Mouse (Mus musculus) c-Kit-positive CD71-positive TER-119-positive erythroid progenitor cells, embryonic 14.5 days (primary cell): ENCODE results near the gene Krtcap2.
A peak's percentile ranks its signal among the peaks of the same experiment; 100 is the strongest.

ENCODE experiments used
- DNase-seq: peaks from one replicate; pipeline ENCODE4 v3.0.0-alpha.2; 2013; ENCODE audit warnings: low spot score

The Krtcap2 gene

GRCm38 (mm10) chr3:89225918-89226317 lies 19.8 kb upstream of the Krtcap2 start:
- no peak for DNase-seq

DNA sequence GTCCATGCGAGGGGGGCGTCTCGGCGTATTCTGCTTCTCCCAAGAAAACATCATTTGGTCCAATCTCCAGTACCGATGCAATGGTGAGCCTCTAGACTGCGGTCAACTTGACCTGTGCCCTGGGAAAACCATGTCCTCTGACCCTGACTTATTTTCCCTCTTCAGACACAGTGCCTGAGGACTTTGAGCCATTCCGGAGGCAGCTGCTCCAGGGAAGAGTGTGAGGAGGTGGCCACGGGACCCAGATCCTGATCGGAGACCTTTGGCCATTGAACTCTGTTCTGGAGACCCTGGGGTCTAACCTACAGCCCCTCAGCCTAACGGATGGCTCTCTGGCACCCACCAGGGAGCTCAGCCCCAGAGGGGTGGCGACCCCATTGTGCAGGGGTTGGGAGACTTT lies 19.4 kb upstream of the Krtcap2 start:
- no peak for DNase-seq

DNA sequence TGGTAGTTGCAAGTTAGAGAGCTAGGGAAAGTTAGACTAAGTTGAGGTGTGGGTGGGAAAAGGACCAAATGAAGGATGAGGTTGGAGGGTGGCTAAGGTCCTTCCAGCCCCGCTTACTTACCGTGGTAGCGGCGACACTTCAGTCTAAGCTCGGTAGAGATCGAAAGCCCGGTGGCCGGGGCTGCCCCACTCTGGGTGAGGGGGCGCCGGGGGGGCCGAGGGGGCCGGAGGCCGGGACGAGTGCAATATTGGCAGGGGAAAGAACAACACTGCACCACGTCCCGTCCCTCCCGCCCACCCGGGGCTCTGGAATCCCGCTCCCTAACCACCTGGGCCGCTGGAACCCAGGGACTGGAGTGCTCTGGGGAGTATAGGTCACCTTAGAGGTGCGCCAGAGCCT lies 18.9 kb upstream of the Krtcap2 start, which contains the start of gene Mtx1:
Mtx1 (minus strand) TSS at position 189 of the 400 bp plus-strand sequence.
- no peak for DNase-seq

DNA sequence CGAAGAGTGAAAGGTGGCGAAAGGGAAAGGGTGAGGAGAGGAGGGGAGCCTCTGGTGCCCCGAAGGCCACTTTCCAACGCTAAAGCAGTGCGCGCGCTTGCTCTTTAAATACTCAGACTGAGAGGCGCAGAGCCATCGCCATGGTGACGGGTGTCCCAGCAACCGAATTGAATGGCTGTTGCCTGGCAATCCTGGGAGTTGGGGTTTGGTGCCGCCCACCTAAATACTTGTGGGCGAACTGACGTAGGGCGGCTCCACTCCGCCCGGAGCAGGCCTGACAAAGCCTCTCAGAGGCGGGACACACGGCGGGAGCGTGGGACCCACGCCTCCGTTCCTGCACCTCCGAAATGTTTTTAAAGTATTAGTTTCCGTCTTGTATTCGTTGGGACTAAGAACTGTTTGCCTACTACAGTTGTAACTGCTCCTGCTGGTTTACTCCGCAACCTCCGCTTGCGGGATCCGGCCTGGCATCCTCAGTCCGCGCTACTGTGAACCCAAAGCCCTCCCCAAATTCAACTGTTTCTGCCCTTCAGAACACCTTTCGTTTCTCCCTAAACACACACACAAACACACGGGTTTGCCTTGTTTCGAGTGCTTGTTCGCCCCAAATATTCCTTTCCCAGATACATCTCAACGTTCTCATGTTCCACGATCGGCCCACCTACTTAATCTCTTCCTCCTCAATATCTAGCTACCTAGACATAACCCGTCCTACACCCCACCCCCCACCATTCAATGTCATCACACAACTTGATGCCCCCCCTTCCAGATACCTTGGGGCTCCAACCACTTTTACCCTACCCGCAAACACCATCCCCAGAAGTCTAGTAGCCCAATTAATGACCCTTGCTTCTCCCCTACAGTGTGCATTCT lies 18.2 kb upstream of the Krtcap2 start:
- DNase-seq: peak; percentile 63

GRCm38 (mm10) chr3:89228180-89228549 lies 17.6 kb upstream of the Krtcap2 start:
- DNase-seq: peak; percentile 75

GRCm38 (mm10) chr3:89228836-89229235 lies 16.9 kb upstream of the Krtcap2 start, which contains the start of gene Muc1:
Muc1 (plus strand) TSS chr3:89229057.
- DNase-seq: no peak

GRCm38 (mm10) chr3:89229276-89229675 lies 16.5 kb upstream of the Krtcap2 start:
- DNase-seq: no peak

DNA sequence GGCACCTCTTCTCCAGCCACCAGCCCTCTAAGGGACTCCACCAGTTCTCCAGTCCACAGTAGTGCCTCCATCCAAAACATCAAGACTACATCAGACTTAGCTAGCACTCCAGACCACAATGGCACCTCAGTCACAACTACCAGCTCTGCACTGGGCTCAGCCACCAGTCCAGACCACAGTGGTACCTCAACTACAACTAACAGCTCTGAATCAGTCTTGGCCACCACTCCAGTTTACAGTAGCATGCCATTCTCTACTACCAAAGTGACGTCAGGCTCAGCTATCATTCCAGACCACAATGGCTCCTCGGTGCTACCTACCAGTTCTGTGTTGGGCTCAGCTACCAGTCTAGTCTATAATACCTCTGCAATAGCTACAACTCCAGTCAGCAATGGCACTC lies 15.2 kb upstream of the Krtcap2 start:
- no peak for DNase-seq

DNA sequence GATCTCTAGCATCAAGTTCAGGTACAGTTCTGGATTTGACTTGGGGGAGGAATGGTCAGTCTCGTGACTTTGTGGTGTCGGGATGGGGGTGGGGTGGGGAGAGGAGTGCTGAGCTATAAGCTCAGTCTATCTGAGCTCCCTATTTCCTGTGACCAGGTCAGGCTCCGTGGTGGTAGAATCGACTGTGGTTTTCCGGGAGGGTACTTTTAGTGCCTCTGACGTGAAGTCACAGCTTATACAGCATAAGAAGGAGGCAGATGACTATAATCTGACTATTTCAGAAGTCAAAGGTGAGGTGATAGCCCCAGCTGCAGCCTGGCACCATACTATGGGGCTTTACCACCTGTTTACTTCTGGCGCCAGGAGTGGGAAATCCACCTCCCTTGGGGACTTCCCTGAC lies 14.4 kb upstream of the Krtcap2 start:
- DNase-seq: no peak

DNA sequence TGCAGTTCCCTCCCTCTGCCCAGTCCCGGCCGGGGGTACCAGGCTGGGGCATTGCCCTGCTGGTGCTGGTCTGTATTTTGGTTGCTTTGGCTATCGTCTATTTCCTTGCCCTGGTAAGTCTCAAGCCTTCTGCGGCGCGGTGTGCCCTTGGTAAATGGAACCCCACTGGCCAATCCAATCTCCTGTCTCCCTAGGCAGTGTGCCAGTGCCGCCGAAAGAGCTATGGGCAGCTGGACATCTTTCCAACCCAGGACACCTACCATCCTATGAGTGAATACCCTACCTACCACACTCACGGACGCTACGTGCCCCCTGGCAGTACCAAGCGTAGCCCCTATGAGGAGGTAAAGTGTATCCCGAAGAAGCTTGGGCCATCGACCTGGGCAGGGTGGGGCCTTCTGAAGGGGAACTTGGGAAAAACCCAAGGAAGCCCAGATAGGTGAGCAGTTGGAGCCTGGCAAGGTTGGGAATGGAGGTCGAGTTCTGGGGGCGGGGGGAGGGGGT lies 13.9 kb upstream of the Krtcap2 start:
- DNase-seq: no peak

DNA sequence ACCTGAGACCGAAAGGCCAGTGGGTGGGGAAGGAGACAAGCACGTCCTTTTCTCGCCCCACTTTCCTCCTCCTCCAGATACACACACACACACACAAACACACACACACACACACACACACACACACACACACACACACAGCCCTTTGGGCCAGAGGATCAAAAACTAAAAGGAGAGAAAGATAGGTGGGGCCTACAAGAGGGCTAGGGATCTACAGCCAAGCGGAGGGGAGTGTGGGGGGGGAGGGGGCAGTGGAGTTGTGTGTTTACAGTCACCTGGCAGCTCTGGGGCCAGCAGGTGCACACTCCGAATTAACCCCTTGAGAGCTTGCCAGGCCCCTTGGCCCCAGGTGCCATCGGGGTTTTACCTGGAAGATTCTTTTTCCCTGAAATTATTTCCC lies 13.2 kb upstream of the Krtcap2 start:
- no peak for DNase-seq

DNA sequence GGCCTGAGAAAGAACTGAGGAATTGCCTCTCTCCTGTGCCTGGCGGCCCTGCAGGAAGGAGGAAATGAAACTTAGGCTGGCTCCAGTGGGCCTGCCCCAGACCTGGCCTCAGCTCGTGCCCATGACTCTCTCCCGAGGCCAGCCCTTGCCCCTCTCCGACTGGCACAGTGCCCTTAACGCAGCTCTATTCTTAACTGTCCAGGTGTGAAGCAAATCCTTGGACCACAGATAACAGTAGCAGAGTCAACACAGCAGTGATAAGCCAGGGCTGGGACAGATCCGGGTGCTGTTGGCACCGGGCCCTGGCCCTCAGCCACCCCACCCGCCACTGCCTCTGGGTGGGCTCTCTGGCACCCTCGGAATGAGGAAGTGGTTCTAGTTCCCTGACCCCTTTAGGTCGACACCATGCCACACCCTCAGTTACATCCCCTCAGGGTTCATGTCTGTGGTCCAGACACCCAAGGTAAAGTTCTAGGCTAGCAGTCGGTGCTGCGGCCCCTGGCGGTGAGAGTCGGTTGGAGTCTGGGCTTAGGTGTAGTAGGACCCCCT lies 12.1 kb upstream of the Krtcap2 start:
- no peak for DNase-seq

GRCm38 (mm10) chr3:89236516-89236915 lies 9.2 kb upstream of the Krtcap2 start:
- no peak for DNase-seq

DNA sequence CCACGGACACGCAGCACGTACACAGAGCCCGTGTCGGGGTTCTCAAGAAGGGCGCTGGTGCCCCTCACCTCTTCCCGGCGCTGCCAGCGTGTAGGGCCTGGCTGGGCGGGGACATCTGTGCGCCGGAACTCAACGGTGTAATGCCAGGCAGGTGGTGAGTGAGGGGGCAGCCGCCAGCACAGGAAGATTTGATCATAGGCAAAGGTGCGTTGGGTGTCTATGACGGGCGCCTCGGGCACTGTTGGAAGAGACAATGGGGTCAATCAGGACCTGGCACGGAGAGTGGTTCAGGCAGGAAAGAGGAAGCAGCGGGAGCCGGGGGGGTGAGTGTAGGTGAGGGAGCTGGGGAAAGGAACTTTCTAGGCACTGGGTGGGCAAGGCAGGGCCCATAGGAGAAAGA lies 8.1 kb upstream of the Krtcap2 start:
- DNase-seq: no peak

DNA sequence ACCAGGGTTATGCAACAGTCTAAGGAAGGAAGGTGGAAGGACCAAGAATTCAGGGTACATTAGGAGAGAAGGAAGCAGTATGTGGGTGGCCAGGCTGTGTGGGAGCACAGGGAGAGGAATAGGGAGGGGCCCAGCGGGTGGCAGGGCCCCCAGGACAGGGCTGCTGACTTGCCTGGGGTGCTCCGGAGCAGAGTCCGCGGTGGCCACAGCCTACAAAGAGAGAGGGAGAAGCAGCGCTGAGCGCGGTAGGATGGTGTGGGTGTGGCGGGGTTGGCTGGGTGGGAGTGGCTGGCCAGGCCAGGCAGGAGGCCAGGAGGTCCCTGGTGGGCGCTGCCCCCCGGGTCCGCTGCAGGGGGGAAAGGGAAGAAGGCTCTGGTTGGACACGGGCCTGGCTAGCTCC lies 7.3 kb upstream of the Krtcap2 start:
- DNase-seq: no peak

GRCm38 (mm10) chr3:89242331-89242895 lies 3.4 kb upstream of the Krtcap2 start:
- peak; percentile 59 for DNase-seq

- no peak for DNase-seq
Measured at GRCm38 (mm10) chr3:89243609-89244008, 2.2 kb upstream of the Krtcap2 start.

- DNase-seq: no peak
Measured at GRCm38 (mm10) chr3:89244158-89244981, 1.4 kb upstream of the Krtcap2 start.

- no peak for DNase-seq
Measured at GRCm38 (mm10) chr3:89244982-89245687, 631 bp upstream of the Krtcap2 start.

DNA sequence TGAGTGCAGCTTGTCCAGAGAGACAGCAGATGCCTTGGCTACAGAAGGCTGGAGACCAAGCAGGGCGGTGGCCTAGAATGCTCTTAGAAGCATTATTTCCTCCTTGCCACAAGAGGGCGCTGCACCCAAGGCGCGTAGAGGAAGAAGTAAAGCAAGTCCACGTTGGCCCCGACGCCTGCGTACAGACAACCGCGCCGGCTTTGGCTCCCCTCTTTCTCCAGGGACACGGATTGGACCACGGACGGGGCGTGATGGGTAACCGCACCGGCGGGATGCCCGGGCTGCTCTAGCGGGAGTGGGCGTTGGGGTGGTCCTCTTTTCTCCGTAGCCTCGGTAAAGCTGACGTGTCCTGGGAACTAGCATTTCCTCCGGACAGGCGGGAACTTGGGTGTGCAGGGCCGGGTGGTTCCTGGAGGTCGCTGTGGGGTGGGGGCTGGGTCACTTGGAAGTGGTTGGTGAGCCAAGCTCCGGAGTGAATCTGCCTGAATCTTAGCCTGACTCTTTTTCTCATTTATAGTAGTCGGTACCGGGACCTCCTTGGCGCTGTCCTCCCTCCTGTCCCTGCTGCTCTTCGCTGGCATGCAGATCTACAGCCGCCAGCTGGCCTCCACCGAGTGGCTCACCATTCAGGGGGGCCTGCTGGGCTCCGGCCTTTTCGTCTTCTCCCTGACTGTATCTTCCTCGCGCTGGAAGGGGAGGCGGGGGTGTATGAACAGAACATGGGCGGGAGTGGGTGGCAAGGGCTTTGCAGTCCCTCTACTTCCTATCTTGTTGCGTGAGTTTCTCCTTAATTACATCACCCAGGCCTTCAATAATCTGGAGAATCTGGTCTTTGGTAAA lies 715 bp downstream of the Krtcap2 start, which contains the start of gene Trim46:
Trim46 (minus strand) TSS at position 49 of the 840 bp plus-strand sequence.
- peak; percentile 88 for DNase-seq

- no peak for DNase-seq
Measured at GRCm38 (mm10) chr3:89247466-89247865, 1.7 kb downstream of the Krtcap2 start.
